Mouse (Mus musculus): ENCODE measurements at regions not wholly inside any gene's neighbourhood (a gene's known extent, or its start where the extent isn't known, plus 50 kb on each side); places are given as distances from the start of the nearest gene placed in this dataset.

- DNase-seq (ENCODE audit: low spot score) = no peak
These were observed 137.1 kb downstream of the Tomm20 start for GRCm38 (mm10) chr8:126808496-126808895.

DNA sequence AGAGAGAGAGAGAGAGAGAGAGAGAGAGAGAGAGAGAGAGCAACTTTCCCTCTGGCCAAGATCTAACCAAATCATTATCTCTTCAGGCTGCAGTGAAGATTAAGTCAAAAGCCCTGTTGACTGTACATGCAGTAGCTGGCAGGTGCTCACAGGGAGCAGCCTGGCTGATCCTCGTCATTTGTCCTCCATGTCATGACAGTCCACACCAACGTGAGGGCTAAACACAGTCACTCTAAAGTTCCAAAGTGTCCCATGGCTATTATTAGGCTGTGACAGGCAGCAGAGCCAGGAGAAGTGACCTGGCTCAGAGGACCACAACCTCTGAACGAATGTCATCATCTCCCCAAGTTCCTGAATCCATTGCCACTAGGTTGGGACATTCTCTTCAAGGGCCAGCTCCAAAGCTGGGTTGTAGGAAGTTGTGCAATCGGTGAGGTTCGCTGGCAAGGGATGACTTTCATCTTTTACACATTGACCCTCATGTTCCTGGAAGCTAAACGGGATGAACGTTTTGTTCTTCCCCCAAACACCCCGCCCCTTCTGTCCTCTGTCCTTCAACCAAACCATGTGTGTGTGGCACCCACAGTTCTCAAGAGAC lies 138.4 kb downstream of the Tomm20 start:
- DNase-seq (ENCODE audit: low spot score) = no peak

GRCm38 (mm10) chr8:126806591-126806990 lies 139.1 kb downstream of the Tomm20 start:
- no peak for DNase-seq (ENCODE audit: low spot score)

DNA sequence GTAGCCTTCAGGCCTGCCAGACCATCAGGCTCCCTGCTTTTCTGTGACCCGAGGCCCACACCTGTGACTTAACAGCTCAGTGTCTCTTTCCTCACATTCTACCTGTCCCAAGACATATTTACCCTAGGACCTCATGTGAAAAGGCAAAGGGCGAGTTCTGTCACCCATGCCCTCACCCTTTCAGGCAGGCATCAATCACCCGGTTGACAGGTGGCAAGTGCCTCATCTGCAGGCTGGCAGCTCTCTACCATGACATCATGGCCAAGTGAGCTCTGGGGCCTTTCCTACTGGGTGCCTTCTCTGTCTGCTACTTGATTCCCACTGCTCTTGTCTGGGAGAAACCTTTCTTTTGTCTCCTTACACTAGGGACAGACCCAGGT lies 139.5 kb downstream of the Tomm20 start:
- no peak for DNase-seq (ENCODE audit: low spot score)

GRCm38 (mm10) chr8:126805365-126806180 lies 140.1 kb downstream of the Tomm20 start:
- DNase-seq (ENCODE audit: low spot score) = no peak

GRCm38 (mm10) chr8:126804115-126804514 lies 141.5 kb downstream of the Tomm20 start:
- no peak for DNase-seq (ENCODE audit: low spot score)

GRCm38 (mm10) chr8:126802641-126803040 lies 143.0 kb downstream of the Tomm20 start:
- DNase-seq (ENCODE audit: low spot score) = no peak

- no peak for DNase-seq (ENCODE audit: low spot score)
These were observed 144.7 kb downstream of the Tomm20 start for GRCm38 (mm10) chr8:126800976-126801375.

GRCm38 (mm10) chr8:126797571-126798334 lies 147.9 kb downstream of the Tomm20 start:
- DNase-seq (ENCODE audit: low spot score) = peak; percentile 19

GRCm38 (mm10) chr8:126793657-126794056 lies 152.0 kb downstream of the Tomm20 start:
- DNase-seq (ENCODE audit: low spot score) = no peak

DNA sequence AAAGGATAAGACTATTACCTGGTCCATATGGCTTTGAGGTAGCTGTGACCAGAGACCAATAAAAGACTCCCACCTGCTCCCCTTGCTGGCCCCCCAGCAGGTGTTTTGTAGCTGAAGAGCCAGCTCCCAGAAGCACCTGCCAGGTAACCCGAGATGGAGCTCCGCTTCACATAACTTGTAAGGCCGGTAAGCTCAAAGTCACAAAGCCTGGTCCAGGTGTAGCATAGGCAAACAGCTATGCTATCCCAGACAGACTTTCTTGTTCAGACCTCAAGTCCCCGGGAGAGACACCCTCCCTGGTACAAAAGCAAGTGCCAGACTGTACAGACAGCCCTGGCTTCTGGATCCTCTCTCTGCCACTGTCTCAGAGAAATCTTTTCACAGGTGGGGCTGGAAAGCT lies 154.6 kb downstream of the Tomm20 start:
- no peak for DNase-seq (ENCODE audit: low spot score)

- no peak for DNase-seq (ENCODE audit: low spot score)
These were observed 155.4 kb downstream of the Tomm20 start for GRCm38 (mm10) chr8:126790214-126790613.

DNA sequence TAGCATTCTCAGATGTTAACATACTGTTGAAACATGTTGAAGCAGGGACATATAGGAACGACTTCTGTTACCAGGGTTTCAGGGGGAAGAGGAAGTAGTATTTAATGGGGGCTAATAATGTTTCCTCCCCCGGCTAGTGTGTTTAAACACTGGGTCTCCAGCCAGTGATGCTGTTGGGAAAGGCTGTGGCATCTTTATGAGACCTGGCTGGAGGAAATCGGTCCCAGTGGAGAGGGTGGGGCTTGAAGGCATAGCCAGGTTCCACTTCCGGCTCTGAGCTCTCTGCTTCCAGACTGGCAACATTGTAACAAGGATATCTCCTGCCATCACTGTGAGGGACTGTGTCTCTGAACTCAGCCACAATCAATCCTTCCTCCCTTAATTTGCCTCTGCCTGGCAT lies 156.6 kb downstream of the Tomm20 start:
- no peak for DNase-seq (ENCODE audit: low spot score)

DNA sequence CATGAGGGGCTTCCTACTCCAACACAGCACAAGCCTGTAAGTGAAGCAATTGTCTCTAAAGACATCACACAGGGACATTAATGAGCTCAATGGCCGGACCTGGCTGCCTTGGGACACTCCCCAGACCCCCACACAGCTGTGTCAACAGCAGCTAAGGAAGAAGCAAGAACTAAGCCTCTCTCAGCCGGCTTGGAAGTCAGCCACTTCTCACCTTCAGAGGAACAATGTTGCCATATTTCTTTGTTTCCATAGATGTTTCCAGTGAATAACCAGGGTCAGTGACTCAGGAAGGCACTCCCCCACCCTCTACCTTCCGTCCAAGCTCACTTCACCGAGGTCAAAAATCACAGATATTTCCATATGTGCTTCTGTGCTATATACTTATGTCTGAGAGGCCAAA lies 157.0 kb downstream of the Tomm20 start:
- no peak for DNase-seq (ENCODE audit: low spot score)

DNA sequence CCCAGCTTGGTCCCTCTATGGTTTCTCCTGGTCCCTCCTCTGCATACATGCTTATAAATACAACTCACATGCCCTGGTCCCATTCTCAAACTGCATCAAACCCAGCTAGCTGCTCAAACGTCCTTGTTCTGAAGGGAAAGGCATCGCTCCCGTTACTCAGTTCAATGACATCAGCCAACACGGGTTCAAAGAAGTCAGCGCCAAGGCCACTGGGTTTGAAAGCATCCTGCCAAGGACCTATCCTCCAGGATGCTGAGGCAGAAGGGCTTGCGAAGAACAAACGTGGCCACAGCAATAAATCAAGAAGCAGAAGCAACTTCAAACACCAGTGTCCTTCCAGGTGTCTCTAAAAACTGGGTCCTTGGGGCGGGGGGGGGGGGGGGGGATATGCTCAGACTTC lies 158.2 kb downstream of the Tomm20 start:
- no peak for DNase-seq (ENCODE audit: low spot score)

DNA sequence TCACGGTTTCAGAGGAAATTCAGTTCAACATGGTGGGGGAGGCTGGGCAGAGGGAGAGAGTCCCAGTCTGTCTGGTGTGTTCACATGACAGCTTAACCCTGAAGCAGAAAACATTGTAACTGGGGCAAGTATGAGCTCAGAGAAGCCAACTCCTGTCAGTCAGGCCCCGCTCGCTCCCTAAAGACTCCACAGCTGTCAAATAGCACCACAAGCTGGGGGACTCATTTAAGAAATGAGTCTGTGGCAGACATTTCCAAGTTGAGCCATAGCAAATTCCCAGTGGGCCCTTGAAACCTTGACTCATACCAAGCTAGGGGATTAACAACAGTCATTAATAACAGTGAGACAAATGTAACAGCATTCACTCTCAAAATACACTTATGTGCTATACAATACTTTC lies 160.4 kb downstream of the Tomm20 start:
- DNase-seq (ENCODE audit: low spot score) = no peak

DNA sequence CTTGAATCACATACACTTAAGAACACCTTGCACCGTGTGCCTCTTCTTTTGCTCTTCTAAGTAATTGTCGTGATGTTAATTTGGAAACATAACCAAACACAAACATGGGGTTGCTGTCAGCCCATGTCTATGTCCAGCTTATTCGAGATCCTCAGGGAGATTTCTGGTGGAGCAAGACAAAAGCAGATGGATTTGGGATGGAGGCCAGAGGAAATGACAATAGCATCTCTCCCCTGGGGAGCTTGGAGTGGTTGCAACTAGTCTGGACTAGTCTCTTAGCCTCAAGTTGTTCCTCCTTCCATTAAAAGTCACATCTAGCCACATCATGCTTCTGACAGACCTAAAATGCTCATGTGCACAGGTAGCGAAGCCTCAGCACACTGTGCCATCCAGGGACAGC lies 161.0 kb downstream of the Tomm20 start:
- no peak for DNase-seq (ENCODE audit: low spot score)

DNA sequence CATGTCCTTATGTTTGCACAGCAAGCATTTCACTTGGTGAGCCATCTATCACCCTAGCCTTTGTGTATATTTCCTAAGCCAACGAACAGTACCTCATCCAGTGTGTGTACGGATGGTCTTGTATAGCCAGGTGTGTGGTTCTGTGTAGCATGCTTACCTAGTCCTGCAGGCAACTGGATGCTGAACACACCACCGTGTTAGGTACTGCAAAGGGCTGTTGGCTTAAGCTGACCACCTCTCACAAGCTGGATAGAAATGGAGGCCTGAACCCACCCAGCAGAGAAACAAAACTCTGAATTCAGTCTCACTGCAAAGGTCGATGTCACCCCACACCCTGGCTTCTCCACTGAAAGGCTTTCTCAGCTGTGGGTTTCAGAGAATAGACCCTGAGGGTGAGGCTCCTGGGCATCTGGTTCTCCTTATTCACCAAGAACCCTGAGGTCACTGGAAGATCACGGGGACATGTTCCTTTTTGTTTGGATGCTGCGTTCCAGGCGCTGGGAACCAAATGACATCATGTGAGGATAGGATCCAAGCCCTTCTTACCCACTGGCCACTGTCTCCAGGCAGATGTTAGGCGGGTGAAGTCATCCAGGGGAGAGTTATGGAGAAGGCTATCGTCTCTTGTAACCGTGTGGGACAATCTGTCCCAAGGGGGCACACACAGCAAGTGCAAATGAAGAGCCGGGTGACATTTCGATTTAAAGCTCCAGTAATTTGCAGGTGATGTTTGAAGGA lies 161.8 kb downstream of the Tomm20 start:
- no peak for DNase-seq (ENCODE audit: low spot score)

DNA sequence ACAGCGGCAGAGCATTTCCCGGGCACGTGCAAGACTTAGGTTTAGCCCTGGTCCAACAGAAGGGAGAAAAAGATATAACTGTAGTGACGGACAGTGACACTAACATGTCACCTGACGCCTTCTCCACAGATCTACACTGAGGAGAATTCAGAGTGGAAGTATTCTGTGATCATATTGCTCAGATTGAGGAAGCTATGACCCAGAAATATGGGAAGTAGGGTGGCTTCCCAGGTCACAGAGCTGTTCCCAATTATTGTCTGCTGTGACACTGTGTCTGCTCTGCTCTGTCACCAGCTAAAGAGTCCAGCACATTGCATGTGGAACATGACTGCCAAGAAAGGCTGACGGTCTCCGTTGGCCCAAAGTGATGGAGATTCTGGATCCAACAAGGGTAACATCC lies 167.0 kb downstream of the Tomm20 start:
- no peak for DNase-seq (ENCODE audit: low spot score)

DNA sequence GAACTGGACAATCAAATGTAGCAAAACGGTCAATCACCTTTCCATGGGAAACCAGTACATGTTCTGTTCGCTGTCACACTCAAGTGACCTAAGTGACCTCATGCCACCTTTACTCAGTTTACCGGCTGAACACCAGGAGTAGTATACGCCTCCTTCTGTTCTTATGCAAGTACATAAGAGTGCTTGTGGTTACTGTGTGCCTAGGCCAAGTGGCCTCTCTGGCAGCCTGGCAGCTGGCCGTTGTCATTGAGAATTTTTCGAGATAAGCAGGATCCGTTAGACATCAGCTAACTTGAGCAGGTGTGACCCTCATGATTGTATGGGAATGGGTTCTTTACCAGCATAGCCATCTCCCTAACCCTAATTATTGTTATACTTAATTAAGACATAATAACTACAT lies 167.5 kb downstream of the Tomm20 start:
- DNase-seq (ENCODE audit: low spot score) = no peak

DNA sequence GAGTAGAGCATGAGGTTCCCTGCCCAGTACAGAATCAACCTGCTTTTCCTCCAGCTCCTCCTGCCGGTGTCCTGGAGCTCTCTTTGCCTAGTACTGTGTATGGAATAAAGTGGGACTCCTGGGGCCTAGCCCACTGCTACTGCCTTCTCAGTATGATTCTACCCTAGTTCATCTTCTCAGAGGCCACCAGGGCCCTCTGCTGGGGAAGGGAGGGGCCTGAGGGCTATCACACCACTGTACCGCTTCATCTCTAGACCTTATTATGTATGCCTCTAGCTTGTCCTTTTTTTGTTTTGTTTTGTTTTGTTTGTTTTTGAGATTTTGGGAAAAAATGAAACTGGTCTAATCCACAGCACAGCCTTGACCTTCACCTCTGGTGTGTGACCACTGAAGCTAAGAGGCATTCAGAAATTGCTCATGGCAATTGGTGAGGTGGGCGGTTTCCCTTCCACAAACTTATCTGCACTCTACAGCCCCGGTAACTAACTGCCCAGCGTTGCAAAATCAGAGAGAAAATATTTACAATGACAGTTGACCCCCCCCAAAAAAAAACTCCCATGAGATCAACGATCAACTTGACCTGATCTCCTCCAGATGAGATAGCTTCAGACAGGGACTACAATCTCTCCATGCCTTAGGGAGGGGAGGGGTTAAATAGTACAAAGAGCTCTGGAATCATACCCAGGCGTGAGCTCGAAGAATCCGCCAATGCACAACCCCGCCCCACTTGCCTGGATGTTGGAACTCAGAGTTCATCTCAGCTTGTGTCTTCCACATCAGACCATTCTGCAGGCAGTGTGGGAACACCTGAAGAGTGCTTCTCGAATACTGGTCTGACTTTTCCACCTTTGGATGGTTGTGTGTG lies 168.8 kb downstream of the Tomm20 start:
- no peak for DNase-seq (ENCODE audit: low spot score)
